8 mouse cellular contexts compared by ENCODE assay signal in genomic region chr2:155774927-155775684, GRCm38 (mm10). TPM values are rescaled to one million over a fixed set of nuclear protein-coding genes. Genes with fewer than 3 reads are reported as not detected.
A peak's percentile ranks its signal among the peaks of the same experiment; 100 is the strongest.
DNase-seq lines count a peak whose midpoint lies in the region; ATAC-seq and TF ChIP-seq lines count a peak whose summit lies in the region.

TSS of gene Mmp24 (plus strand) at chr2:155775342.

- no peak for TF ChIP-seq POLR2A in myocyte (IDR thresholded peaks at IDR 0.05; ENCODE audit: insufficient read length, low read depth)

- H3K36me3 ChIP-seq in lung, embryonic 15.5 days = no peaks in the 10 kb centered on the region
- no peaks in the 10 kb centered on the region for H3K36me3 ChIP-seq in myocyte (ENCODE audit: control insufficient read depth, insufficient read depth)

- H3K9me3 ChIP-seq in lung, embryonic 15.5 days = no peaks in the 10 kb centered on the region

- peak within 1 kb of the TSS; percentile 96 for H3K4me2 ChIP-seq in lung, embryonic 15.5 days
- H3K4me2 ChIP-seq in myocyte (ENCODE audit: low read depth) = peak within 1 kb of the TSS; percentile 6

- peak; percentile 45 to 70 for DNase-seq in cerebellum, adult 18-20 months
- no peak for DNase-seq in cerebellum, adult 8-10 months
- DNase-seq in lung, postnatal 36 days = no peak
- no peak for DNase-seq in layer of hippocampus, postnatal 36 days
- DNase-seq in urinary bladder, adult 18-20 months (ENCODE audit: low spot score in 2 of 2) = no peak
- DNase-seq in urinary bladder, postnatal 25 days (ENCODE audit: low spot score) = no peak

- ATAC-seq in lung, embryonic 15.5 days (ENCODE audit: borderline replicate concordance, extremely low read depth, low FRiP score, low TSS enrichment) = no peak; the same call in 1 of the 2 replicates

- peaks cover 8% of the 10 kb centered on the region for H3K4me1 ChIP-seq in lung, embryonic 15.5 days

- peaks cover 58% of the 10 kb centered on the region for H3K27me3 ChIP-seq in lung, embryonic 15.5 days
- H3K27me3 ChIP-seq in myocyte (ENCODE audit: control insufficient read depth, insufficient read depth, insufficient read length) = peaks cover 66% of the 10 kb centered on the region

- H3K4me3 ChIP-seq in lung, embryonic 15.5 days = peak within 1 kb of the TSS; percentile 49
- no peak within 1 kb of the TSS for H3K4me3 ChIP-seq in myocyte

- H3K9ac ChIP-seq in lung, embryonic 15.5 days = no peak within 1 kb of the TSS

- H3ac ChIP-seq in myocyte (ENCODE audit: control insufficient read depth, insufficient read length) = no peak within 1 kb of the TSS

- 2% methylated on average over 87 of the region's 100 CpGs for WGBS in lung, embryonic 15.5 days

- H3K27ac ChIP-seq in lung, embryonic 15.5 days = no peak within 1 kb of the TSS

- H3K79me2 ChIP-seq in myocyte (ENCODE audit: control insufficient read depth, insufficient read depth) = no peaks in the 10 kb centered on the region

TF ChIP-seq in myocyte, 11 proteins besides CTCF, POLR2A, EP300 and RAD21:
- TF ChIP-seq USF1 (IDR thresholded peaks at IDR 0.05; ENCODE audit: low read depth) (no peak), TCF3 (IDR thresholded peaks at IDR 0.05; ENCODE audit: insufficient read length, low read depth) (no peak), MAX (IDR thresholded peaks at IDR 0.05; ENCODE audit: low read depth) (no peak), REST (IDR thresholded peaks at IDR 0.05; ENCODE audit: insufficient read depth, insufficient read length) (no peak), E2F4 (IDR thresholded peaks at IDR 0.05; ENCODE audit: insufficient read depth) (no peak), MYOD1 (IDR thresholded peaks at IDR 0.05; ENCODE audit: control insufficient read depth in 1 of 3, insufficient read length in 2 of 3, low read depth in 2 of 3) (no peak), MYOG (IDR thresholded peaks at IDR 0.05; ENCODE audit: control insufficient read depth in 1 of 3, insufficient read depth in 1 of 3, insufficient read length in 2 of 3, low read depth in 2 of 3) (no peak), TCF12 (IDR thresholded peaks at IDR 0.05; ENCODE audit: insufficient read depth, poor library complexity, severe bottlenecking) (no peak), SRF (IDR thresholded peaks at IDR 0.05; ENCODE audit: control insufficient read depth, insufficient read length, low read depth) (no peak), POLR2AphosphoS2 (IDR thresholded peaks at IDR 0.05; ENCODE audit: insufficient read length, low read depth) (no peak)
TF ChIP-seq in myocyte: peak in this region for 0.

RNA-seq across cellular contexts. Expression of gene Mmp24, which starts in this region (rescaled TPM):
- polyA plus RNA-seq in lung, embryonic 15.5 days (2015; fragmentation: Nextera tagmentation; extraction: Ambion mirVana) = 0.04 and 0.09 TPM in 2 replicates
- 10 to 100 TPM; 42.0 to 46.5 TPM for total RNA-seq in layer of hippocampus, postnatal 36 days (2021)
- 0.02 TPM for polyA plus RNA-seq in myocyte (2012; fragmentation: generic; extraction: Trizol)

Comparison
In these comparisons a context has a peak if more than half of its experiments do, and no peak if none do; other contexts are left out.
1. DNase-seq: peak in cerebellum, adult 18-20 months (2 of 2); none in cerebellum, adult 8-10 months (single experiment), lung, postnatal 36 days (single experiment), layer of hippocampus, postnatal 36 days (0 of 2), urinary bladder, adult 18-20 months (0 of 2) and urinary bladder, postnatal 25 days (single experiment).